Mouse (Mus musculus) spleen, adult 2 months (tissue): ENCODE measurements at regions not wholly inside any gene's neighbourhood (a gene's known extent, or its start where the extent isn't known, plus 50 kb on each side); places are given as distances from the start of the nearest gene placed in this dataset.

ENCODE experiments used
- CTCF ChIP-seq: fragments of 200-500 bp; IDR thresholded peaks from 2 replicates; pipeline ENCODE4 v1.5.1; 2011; ENCODE audit warnings: mild to moderate bottlenecking, inconsistent platforms; ENCODE audit not compliant: insufficient read depth, insufficient read length, insufficient replicate concordance; ENCODE audit errors: extremely low read depth
- POLR2A ChIP-seq: fragments of 200-500 bp; IDR thresholded peaks from 2 replicates; pipeline ENCODE4 v1.6.1; 2011; ENCODE audit warnings: low read depth, low read length, inconsistent platforms

- TF ChIP-seq CTCF, result no peak
- TF ChIP-seq POLR2A, result no peak
Observed at GRCm38 (mm10) chr4:3080385-3081125, 86.6 kb upstream of the Vmn1r2 start.
